Mouse (Mus musculus) 3T3-L1 (cell line): ENCODE results near the gene Fcer1a.
"Not testable (repeated sequence)": the region's sequence is repeated elsewhere in the genome, so short reads cannot be mapped to it uniquely, and the experiment has no call there.

Experiments
- DNase-seq: peaks from one replicate; pipeline ENCODE4 v3.0.0-alpha.2; 2015; ENCODE audit warnings: low read depth, low spot score

Fcer1a gene

GRCm38 (mm10) chr1:173227081-173227480 lies at the start of gene Fcer1a:
Gene Fcer1a (minus strand): TSS chr1:173227214.
- no peak for DNase-seq

- DNase-seq, result no peak
These were observed 38.7 kb upstream of the Fcer1a start, which contains the start of gene Olfr418 for GRCm38 (mm10) chr1:173265701-173266100. Gene Olfr418 (plus strand): TSS chr1:173266001.

GRCm38 (mm10) chr1:173249888-173250287 lies 22.9 kb upstream of the Fcer1a start:
- DNase-seq, result no peak

- DNase-seq, result not testable (repeated sequence)
These were observed 10.0 kb upstream of the Fcer1a start for GRCm38 (mm10) chr1:173237004-173237403.

- no peak for DNase-seq
These were observed 10.5 kb downstream of the Fcer1a start for GRCm38 (mm10) chr1:173216481-173216880.

- no peak for DNase-seq
These were observed 14.9 kb downstream of the Fcer1a start, which contains the start of gene Olfr1404 for GRCm38 (mm10) chr1:173212092-173212491. Gene Olfr1404 (plus strand): TSS chr1:173212392.

- DNase-seq, result no peak
These were observed 29.5 kb downstream of the Fcer1a start, which contains the start of gene Olfr218 for GRCm38 (mm10) chr1:173197508-173197907. Gene Olfr218 (plus strand): TSS chr1:173197808.

- no peak for DNase-seq
These were observed 30.7 kb downstream of the Fcer1a start for GRCm38 (mm10) chr1:173196359-173196758.

GRCm38 (mm10) chr1:173192059-173192458 lies 35.0 kb downstream of the Fcer1a start:
- DNase-seq, result no peak

GRCm38 (mm10) chr1:173190540-173190939 lies 36.5 kb downstream of the Fcer1a start, which contains the start of gene Olfr1406:
Gene Olfr1406 (minus strand): TSS chr1:173190640.
- no peak for DNase-seq

- DNase-seq, result no peak
These were observed 52.7 kb downstream of the Fcer1a start for GRCm38 (mm10) chr1:173174154-173174842.
